Mouse (Mus musculus) neural tube, embryonic 15.5 days (tissue): ENCODE measurements at regions not wholly inside any gene's neighbourhood (a gene's known extent, or its start where the extent isn't known, plus 50 kb on each side); places are given as distances from the start of the nearest gene placed in this dataset.

Experiments
- ATAC-seq: fragments of 200-750 bp; cut with Nextera tagmentation; 2 replicates; pipeline ENCODE4 v1.8.0; 2017; ENCODE audit warnings: mild to moderate bottlenecking, moderate TSS enrichment, moderate library complexity; ENCODE audit not compliant: low FRiP score
- H3K27ac ChIP-seq: fragments of 300-500 bp; sonication (generic); replicated peaks from 2 replicates; pipeline ENCODE4 v1.5.1; 2015; ENCODE audit warnings: mild to moderate bottlenecking, inconsistent platforms
- H3K27me3 ChIP-seq: fragments of 300-500 bp; sonication (generic); replicated peaks from 2 replicates; pipeline ENCODE4 v1.6.1; 2015; ENCODE audit warnings: inconsistent platforms
- H3K36me3 ChIP-seq: fragments of 300-500 bp; sonication (generic); 2 replicates; pipeline ENCODE4 v1.6.1; 2015; ENCODE audit warnings: inconsistent platforms
- H3K4me1 ChIP-seq: fragments of 300-500 bp; sonication (generic); 2 replicates; pipeline ENCODE4 v1.6.1; 2015; ENCODE audit warnings: inconsistent platforms
- H3K4me2 ChIP-seq: fragments of 300-500 bp; sonication (generic); 2 replicates; pipeline ENCODE4 v1.6.1; 2015; ENCODE audit warnings: inconsistent platforms, mild to moderate bottlenecking, moderate library complexity
- H3K4me3 ChIP-seq: fragments of 300-500 bp; sonication (generic); replicated peaks from 2 replicates; pipeline ENCODE4 v1.5.1; 2015; ENCODE audit warnings: mild to moderate bottlenecking, inconsistent platforms
- H3K9ac ChIP-seq: fragments of 300-500 bp; sonication (generic); replicated peaks from 2 replicates; pipeline ENCODE4 v1.6.1; 2015; ENCODE audit warnings: mild to moderate bottlenecking, inconsistent platforms
- H3K9me3 ChIP-seq: fragments of 300-500 bp; sonication (generic); replicated peaks from 2 replicates; pipeline ENCODE4 v1.6.1; 2016; ENCODE audit warnings: inconsistent platforms
- WGBS: fragments of 180-500 bp; shearing (Covaris S2); methylation state at CpG from one replicate; pipeline ENCODE4 v1.1.7; 2015; ENCODE audit warnings: mixed read lengths; 5-methylcytosine and 5-hydroxymethylcytosine counted together

GRCm38 (mm10) chr9:73258640-73259039 lies 145.4 kb downstream of the Rsl24d1 start:
- Histone ChIP-seq H3K4me3 (no peak overlapping the region), H3K4me1 (no peaks in the 10 kb centered on the region), H3K36me3 (no peaks in the 10 kb centered on the region), H3K9me3 (no peaks in the 10 kb centered on the region), H3K4me2 (no peak overlapping the region), H3K27ac (no peak overlapping the region), H3K27me3 (no peaks in the 10 kb centered on the region), H3K9ac (no peak overlapping the region)
- 90% methylated on average over 8 of the region's 8 CpGs for WGBS
- no peak for ATAC-seq

- H3K4me3 ChIP-seq: no peak overlapping the region
- no peak overlapping the region for H3K4me2 ChIP-seq
- WGBS: 19% methylated on average over 5 of the region's 5 CpGs
- ATAC-seq: no peak
- H3K36me3 ChIP-seq: no peaks in the 10 kb centered on the region
- H3K27me3 ChIP-seq: no peaks in the 10 kb centered on the region
- H3K9ac ChIP-seq: no peak overlapping the region
- H3K4me1 ChIP-seq: no peaks in the 10 kb centered on the region
- H3K9me3 ChIP-seq: no peaks in the 10 kb centered on the region
- no peak overlapping the region for H3K27ac ChIP-seq
Measured at GRCm38 (mm10) chr9:73262711-73263110, 149.5 kb downstream of the Rsl24d1 start.

GRCm38 (mm10) chr9:73270249-73270648 lies 157.0 kb downstream of the Rsl24d1 start:
- WGBS: 77% methylated on average over 5 of the region's 5 CpGs
- Histone ChIP-seq H3K27me3 (no peaks in the 10 kb centered on the region), H3K9ac (no peak overlapping the region)

GRCm38 (mm10) chr9:73272614-73273013 lies 159.4 kb downstream of the Rsl24d1 start:
- H3K4me3 ChIP-seq: no peak overlapping the region
- no peak overlapping the region for H3K27ac ChIP-seq
- H3K9ac ChIP-seq: no peak overlapping the region
- H3K9me3 ChIP-seq: no peaks in the 10 kb centered on the region
- H3K36me3 ChIP-seq: no peaks in the 10 kb centered on the region
- H3K4me2 ChIP-seq: no peak overlapping the region
- 76% methylated on average over 2 of the region's 2 CpGs for WGBS
- peaks cover 6% of the 10 kb centered on the region; the same call in 1 of the 2 replicates for H3K4me1 ChIP-seq
- no peaks in the 10 kb centered on the region for H3K27me3 ChIP-seq
- no peak for ATAC-seq

More at GRCm38 (mm10) chr9:73270249-73270648, 157.0 kb downstream of the Rsl24d1 start:
- Histone ChIP-seq H3K9me3 (no peaks in the 10 kb centered on the region), H3K4me3 (no peak overlapping the region), H3K36me3 (no peaks in the 10 kb centered on the region), H3K27ac (no peak overlapping the region), H3K4me2 (no peak overlapping the region), H3K4me1 (no peaks in the 10 kb centered on the region)
- no peak for ATAC-seq

- WGBS: 76% methylated on average over 4 of the region's 4 CpGs
- Histone ChIP-seq H3K9me3 (no peaks in the 10 kb centered on the region), H3K9ac (no peak overlapping the region), H3K27ac (no peak overlapping the region), H3K36me3 (no peaks in the 10 kb centered on the region), H3K27me3 (no peaks in the 10 kb centered on the region), H3K4me3 (no peak overlapping the region), H3K4me1 (peaks cover 6% of the 10 kb centered on the region; the same call in 1 of the 2 replicates), H3K4me2 (no peak overlapping the region)
- ATAC-seq: no peak
Measured at GRCm38 (mm10) chr9:73273681-73274080, 160.5 kb downstream of the Rsl24d1 start.

- Histone ChIP-seq H3K27ac (no peak overlapping the region), H3K4me2 (no peak overlapping the region), H3K9me3 (no peaks in the 10 kb centered on the region), H3K4me1 (peaks cover 6% of the 10 kb centered on the region; the same call in 1 of the 2 replicates), H3K9ac (no peak overlapping the region), H3K27me3 (no peaks in the 10 kb centered on the region), H3K36me3 (no peaks in the 10 kb centered on the region), H3K4me3 (no peak overlapping the region)
- ATAC-seq: no peak
- WGBS: 44% methylated on average over 2 of the region's 2 CpGs
Measured at GRCm38 (mm10) chr9:73275671-73276070, 162.4 kb downstream of the Rsl24d1 start.

GRCm38 (mm10) chr9:73295287-73295686 lies 182.1 kb downstream of the Rsl24d1 start:
- Histone ChIP-seq H3K9ac (no peak overlapping the region), H3K27ac (no peak overlapping the region), H3K36me3 (no peaks in the 10 kb centered on the region), H3K4me1 (no peaks in the 10 kb centered on the region), H3K4me3 (no peak overlapping the region), H3K27me3 (no peaks in the 10 kb centered on the region), H3K4me2 (no peak overlapping the region), H3K9me3 (no peaks in the 10 kb centered on the region)
- no peak for ATAC-seq
- WGBS: 92% methylated on average over 6 of the region's 6 CpGs

- Histone ChIP-seq H3K4me1 (no peaks in the 10 kb centered on the region), H3K9me3 (no peaks in the 10 kb centered on the region), H3K27me3 (no peaks in the 10 kb centered on the region), H3K4me3 (no peak overlapping the region), H3K36me3 (no peaks in the 10 kb centered on the region), H3K27ac (no peak overlapping the region), H3K4me2 (no peak overlapping the region), H3K9ac (no peak overlapping the region)
- whole genome bisulfite sequencing: 95% methylated on average over 5 of the region's 5 CpGs
- no peak for ATAC-seq
Measured at GRCm38 (mm10) chr9:73302156-73302918, 189.1 kb downstream of the Rsl24d1 start.

GRCm38 (mm10) chr9:73317048-73317447 lies 203.8 kb downstream of the Rsl24d1 start:
- H3K36me3 ChIP-seq: no peaks in the 10 kb centered on the region
- H3K27me3 ChIP-seq: no peaks in the 10 kb centered on the region
- H3K4me2 ChIP-seq: no peak overlapping the region
- H3K27ac ChIP-seq: no peak overlapping the region
- H3K4me1 ChIP-seq: no peaks in the 10 kb centered on the region
- H3K4me3 ChIP-seq: no peak overlapping the region
- H3K9me3 ChIP-seq: no peaks in the 10 kb centered on the region
- WGBS: 72% methylated on average over 1 of the region's 1 CpGs
- no peak for ATAC-seq
- no peak overlapping the region for H3K9ac ChIP-seq

- no peak overlapping the region for H3K4me2 ChIP-seq
- H3K27me3 ChIP-seq: no peaks in the 10 kb centered on the region
- no peak overlapping the region for H3K9ac ChIP-seq
- H3K36me3 ChIP-seq: no peaks in the 10 kb centered on the region
- ATAC-seq: no peak
- H3K4me1 ChIP-seq: no peaks in the 10 kb centered on the region
- H3K27ac ChIP-seq: no peak overlapping the region
- no peaks in the 10 kb centered on the region for H3K9me3 ChIP-seq
- 90% methylated on average over 2 of the region's 2 CpGs for WGBS
- no peak overlapping the region for H3K4me3 ChIP-seq
Measured at GRCm38 (mm10) chr9:73319704-73320307, 206.6 kb downstream of the Rsl24d1 start.

- no peak overlapping the region for H3K9ac ChIP-seq
- no peak overlapping the region for H3K4me2 ChIP-seq
- no peak overlapping the region for H3K4me3 ChIP-seq
- H3K9me3 ChIP-seq: no peaks in the 10 kb centered on the region
- H3K27me3 ChIP-seq: no peaks in the 10 kb centered on the region
- no peaks in the 10 kb centered on the region for H3K36me3 ChIP-seq
- H3K27ac ChIP-seq: no peak overlapping the region
- H3K4me1 ChIP-seq: no peaks in the 10 kb centered on the region
- ATAC-seq: no peak
Measured at GRCm38 (mm10) chr9:73331066-73331465, 217.8 kb downstream of the Rsl24d1 start.

- no peaks in the 10 kb centered on the region for H3K27me3 ChIP-seq
- H3K9me3 ChIP-seq: no peaks in the 10 kb centered on the region
- no peak overlapping the region for H3K4me3 ChIP-seq
- no peaks in the 10 kb centered on the region for H3K36me3 ChIP-seq
- no peak overlapping the region for H3K27ac ChIP-seq
- no peak overlapping the region for H3K4me2 ChIP-seq
- H3K4me1 ChIP-seq: no peaks in the 10 kb centered on the region
- 90% methylated on average over 5 of the region's 5 CpGs for WGBS
- no peak for ATAC-seq
- no peak overlapping the region for H3K9ac ChIP-seq
Measured at GRCm38 (mm10) chr9:73336039-73336438, 222.8 kb downstream of the Rsl24d1 start.
